Mouse (Mus musculus) cerebellum, adult 8-10 months (tissue): ENCODE results near the gene Clstn3.
"Not testable (repeated sequence)": the region's sequence is repeated elsewhere in the genome, so short reads cannot be mapped to it uniquely, and the experiment has no call there.

Source experiments
- DNase-seq: peaks from one replicate; pipeline ENCODE4 v3.0.0; 2022

The Clstn3 gene

DNA sequence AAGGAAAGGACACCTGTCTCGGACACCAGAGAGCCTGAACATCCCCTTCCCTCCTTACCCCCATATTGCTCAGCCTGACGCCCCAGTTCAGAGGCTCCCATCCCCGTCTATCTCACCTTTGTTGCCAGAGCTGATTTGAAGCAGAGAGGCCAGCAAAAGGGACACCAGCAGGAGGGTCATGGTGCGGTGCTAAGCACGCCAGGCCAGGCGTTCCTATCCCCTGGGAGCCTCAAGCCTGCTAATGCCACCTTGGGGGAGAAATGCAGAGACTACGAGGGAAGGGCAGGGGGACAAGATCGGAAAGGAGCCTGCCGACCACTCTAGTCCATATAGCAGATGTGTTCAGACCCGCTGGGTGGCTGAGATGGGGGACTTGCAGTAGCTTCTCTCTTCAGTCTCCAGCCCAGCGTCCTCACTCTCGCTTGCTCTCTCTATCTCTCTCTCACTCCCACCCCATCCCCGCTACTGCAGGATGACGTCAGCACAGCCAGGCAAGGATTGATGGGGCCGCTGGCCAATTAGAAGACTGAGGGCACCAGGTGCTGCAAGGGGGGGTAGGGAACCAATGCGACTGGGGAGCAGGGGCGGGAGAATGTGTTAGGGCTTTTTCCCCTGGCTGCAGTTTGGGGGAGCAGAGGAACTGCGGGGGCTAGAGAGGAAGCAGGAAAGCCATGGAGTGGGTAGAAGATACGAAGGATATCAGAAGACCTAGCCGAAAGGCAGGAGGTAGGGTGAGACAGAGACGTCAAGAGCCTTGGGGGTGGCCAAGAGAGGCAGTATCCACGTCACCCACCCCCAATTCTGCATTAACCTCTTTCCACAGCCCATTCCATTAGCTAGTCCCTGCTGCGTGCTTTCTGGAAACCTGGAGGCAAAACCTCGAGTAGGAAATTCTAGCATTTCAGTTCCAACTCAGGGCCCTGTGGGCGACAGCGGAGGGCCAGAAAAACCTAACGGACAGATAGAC lies at the start of gene Clstn3:
Clstn3 (minus strand) TSS at position 490 of the 967 bp plus-strand sequence.
- peak; percentile 96 for DNase-seq

DNA sequence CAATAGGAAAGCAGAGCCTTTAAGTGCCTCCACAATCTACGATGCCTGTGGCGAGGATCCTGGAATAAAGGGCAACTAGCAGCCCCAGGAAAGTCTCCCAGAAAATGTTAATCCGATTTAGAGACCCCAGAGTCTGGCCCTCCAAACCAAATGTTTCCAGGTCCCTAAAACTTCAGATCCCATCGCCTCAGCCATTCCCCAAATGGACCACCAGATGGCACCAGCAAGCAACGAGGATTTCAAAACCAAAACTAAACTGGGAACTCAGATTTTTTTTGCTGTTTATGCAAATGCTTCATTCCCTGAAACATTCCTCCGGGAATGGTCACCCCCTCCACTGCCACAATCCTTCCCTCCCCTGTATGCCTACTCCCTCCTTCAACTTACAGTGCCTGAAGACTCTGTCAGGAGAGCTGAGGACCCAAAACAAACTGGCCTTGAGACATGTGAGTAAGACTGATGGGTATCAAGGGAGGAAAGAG lies 47.8 kb upstream of the Clstn3 start, which contains the start of gene C1ra:
C1ra (plus strand) TSS at position 51 of the 482 bp plus-strand sequence.
- peak; percentile 60 for DNase-seq

DNA sequence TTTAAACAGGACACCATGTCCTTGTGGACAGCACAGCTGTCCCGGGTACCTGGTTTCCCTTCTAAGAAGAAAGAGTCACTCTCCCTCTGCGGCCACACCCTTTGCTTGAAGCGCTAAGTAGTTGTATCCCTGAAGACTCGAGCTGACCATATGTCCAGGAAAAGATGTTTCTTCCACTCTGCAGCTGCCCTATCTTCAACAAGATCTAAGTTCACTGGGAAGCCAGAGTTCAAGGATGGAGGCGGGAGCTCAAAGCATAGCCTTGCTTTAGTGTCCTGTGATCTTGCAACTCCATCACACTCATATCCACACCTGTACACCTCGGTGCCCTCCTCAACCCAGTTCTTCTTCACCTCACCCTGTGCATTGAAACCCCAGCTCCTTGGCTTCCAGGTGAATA lies 47.3 kb upstream of the Clstn3 start:
- DNase-seq = no peak

DNA sequence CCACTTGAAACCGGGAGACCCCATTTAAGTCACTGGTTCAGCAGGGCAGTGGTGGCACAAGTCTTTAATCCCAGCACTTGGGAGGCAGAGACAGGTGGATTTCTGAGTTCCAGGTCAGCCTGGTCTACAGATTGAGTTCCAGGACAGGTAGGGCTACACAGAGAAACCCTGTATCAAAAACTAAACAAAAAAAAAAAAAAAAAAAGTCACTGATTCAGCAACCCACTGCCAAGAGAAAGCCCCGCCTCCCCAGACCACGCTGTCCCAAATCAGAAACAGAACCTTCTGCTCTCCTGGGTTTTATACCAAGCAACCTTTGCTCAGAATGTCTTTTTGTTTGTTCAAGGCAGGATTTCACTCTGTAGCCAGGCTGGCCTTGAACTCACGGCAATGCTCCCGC lies 44.6 kb upstream of the Clstn3 start:
- not testable (repeated sequence) for DNase-seq

DNA sequence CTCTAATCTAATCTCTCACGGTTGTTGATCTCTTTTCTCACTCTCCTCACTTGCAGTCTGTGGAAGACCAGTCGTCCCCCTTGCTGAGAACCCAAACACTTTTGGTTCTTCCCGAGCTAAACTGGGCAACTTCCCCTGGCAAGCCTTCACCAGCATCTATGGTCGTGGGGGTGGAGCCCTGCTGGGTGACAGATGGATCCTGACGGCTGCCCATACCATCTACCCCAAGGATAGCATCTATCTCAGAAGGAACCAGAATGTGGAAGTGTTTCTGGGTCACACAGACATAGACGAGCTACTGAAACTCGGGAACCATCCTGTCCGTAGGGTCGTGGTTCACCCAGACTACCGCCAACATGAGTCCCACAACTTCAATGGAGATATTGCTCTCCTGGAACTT lies 43.7 kb upstream of the Clstn3 start:
- peak; percentile 68 for DNase-seq

DNA sequence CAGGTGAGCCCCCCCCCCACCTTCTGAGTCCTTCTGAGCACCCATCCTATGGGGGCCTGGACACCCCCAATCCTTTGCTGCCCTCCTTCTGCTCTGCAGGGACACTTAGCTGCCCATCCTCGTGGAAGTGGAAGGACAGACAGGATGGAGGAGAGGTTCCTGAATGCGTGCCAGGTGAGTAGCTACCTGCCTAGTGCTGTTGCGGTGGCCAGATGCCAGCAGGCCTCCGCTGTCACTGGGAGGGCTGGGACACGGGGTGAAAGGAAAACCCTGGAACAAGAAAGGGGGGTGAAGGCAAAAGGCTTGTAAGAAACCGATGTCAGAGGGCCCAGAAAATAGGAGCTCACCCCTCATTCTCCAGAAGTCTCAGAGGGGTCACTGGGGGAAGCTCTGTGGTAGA lies 42.4 kb upstream of the Clstn3 start:
- DNase-seq = no peak

DNA sequence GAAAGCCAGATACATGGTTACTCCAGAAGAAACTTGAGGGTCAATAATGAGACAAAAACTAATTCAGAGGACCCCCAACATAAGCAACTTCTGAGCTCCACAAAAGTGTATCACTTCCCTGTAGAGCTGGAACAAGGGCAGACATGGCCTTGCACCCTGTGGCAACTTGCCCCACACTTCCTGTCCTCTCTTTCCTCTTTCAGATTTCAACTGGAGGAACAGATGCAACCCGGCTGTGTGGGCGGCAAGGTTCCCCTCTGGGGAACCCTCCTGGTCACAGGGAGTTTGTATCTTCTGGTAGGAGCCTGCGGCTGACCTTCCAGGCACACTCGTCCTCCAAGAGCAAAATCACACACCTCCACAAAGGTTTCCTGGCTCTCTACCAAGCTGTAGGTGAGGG lies 40.4 kb upstream of the Clstn3 start:
- DNase-seq = no peak

DNA sequence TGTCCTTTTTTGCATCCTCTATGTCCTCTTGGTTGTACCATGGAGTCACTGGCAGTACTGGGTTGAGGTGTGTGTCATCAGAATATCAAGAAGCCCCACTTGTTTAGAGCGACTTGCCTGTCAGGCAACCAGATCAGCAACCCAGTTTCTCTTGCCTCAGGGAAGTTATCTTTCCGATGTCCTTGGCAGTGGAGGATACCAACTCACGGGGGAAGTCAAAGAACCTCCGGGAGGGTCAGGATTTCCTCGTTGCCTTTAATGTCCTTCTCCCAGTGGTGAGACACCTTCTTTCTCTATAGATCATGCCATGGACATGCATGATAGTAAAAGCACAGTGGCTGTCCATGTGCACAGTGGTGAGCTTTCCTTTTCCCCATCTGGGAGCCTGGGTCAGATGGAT lies 37.4 kb upstream of the Clstn3 start:
- DNase-seq = no peak

DNA sequence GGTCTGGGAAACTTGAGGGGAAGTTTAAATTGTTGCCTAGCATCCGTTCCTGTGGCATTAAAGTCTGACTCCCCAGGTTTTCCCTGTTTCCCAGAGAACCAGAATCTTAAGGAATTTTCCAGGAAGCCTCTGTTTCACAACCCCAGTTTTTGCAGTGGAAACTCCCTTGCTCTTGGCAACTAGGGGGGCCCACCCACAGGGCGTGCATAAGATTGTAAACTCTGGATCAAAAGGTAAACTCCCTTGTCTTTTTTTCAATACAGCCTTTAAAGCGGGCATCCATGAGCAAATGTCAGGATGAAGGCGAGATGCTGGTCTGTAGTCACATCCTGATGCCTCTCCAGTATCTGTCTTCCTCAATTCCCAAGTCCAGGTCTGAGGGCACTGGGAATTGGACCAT lies 36.9 kb upstream of the Clstn3 start:
- DNase-seq = no peak

DNA sequence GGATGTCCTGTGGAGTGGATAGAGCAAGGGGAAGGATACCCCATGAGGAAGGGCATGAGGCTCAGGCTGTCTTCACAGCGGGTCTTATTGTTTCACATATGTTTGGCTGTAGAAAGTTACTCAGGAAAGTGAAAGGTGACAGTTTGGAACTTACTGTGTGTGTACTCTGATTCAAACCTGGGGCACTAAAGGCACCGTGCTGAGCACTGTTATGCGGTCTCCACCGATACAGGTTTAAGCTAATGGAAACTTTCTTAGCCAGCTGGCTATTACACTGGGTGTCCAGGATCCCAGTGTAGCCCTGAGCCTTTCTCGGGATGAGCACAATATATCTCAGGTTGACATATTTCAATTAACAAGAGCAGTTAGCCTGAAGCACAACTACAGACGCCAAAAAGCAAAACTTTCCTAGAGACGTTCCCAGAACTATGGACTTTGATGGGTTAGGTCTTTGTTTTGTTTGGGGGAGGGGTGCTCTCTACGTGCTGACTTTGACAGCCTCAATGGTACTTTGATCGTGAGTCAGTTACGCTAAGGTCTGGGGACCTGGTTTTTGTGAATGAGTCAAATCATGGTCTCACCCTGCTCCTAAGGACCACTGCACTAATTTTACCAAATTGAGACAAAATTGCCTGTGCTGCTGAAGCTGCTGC lies 35.4 kb upstream of the Clstn3 start:
- no peak for DNase-seq

DNA sequence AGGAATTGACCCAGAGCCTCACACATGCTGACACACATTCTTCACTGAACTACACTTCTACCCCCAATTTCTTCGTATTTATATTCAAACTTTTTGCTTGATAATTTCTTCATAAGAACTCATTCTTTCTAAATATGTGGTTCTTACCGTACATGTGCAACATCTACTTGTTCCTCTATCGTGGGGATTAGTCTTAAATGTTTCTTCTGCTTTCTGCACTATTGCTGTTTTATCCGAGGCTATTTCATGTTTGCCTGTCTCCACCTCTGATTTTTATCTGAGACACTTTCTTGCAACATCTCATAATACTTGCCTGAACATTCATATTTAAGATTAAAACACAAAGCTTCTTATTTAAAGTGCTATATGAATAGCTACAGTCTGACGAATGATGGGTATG lies 31.5 kb upstream of the Clstn3 start:
- DNase-seq = no peak

DNA sequence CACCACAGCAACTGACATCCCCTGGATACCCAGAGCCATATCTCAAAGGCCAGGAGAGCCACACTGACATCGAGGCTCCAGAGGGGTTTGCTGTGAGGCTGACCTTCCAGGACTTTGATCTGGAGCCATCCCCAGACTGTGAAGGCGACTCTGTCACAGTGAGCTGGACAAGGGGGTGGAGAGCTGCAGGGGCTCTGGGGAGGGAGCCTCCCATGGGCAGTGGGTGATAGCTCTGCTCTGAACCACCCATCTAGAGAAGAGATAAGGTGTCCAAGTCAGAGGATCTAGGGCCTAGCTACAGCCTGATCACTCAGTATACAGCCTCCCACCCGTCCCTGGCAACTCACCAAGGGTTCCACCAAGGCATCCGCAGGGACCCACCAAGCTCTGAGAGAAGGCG lies 29.3 kb upstream of the Clstn3 start:
- DNase-seq = no peak

DNA sequence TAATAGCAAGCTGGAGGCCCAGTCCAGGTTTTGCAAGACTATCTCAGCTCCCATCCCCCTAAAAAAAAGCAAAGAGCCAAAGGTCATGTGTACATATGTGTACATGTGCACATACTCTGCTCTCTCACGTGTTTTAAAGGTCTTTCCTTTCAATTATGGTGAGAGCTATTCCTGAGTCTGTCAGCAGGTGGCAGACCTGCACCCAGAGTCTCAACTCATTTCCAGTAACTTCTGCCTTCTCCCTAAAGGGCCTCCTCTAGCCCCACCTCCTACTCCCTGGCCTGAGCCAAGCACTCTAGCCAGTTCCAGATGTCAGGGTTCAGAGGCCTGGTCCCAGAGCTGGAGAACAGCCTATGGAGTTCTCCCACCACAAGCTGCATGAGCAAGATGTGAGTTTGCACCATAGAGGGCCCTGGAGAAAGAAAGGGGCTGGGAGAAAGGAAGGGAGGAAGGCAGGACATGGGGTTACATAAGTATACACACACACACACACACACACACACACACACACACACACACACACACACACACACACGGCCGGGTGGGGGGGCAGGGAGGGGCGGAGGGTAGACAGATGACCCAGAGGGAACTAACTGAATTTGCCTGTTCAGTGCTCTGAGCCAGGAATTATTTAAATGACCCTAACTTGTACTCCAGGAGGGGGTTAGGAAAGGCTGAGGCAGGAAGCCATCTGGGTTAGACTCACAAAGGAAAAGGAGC lies 28.4 kb upstream of the Clstn3 start, which contains the start of gene C1rl:
C1rl (plus strand) TSS at position 272 of the 720 bp plus-strand sequence.
- DNase-seq = peak; percentile 71

DNA sequence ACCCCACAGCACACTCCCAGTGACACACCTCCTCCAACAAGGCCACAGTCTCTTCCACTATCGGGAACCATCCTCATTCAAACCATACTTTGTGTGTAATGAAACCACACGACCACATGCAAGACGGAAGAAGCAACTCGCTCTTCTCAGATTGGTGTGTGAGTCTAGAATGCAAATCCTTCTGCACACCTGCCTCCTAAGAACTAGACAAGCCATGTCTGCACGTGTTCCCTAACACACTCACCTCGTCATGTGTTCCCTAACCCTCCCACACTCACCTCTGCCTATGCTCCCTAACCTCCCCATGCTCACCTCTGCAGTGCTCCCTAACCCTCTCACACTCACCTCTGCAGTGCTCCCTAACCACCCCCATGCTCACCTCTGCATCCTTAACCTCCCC lies 26.8 kb upstream of the Clstn3 start:
- no peak for DNase-seq

DNA sequence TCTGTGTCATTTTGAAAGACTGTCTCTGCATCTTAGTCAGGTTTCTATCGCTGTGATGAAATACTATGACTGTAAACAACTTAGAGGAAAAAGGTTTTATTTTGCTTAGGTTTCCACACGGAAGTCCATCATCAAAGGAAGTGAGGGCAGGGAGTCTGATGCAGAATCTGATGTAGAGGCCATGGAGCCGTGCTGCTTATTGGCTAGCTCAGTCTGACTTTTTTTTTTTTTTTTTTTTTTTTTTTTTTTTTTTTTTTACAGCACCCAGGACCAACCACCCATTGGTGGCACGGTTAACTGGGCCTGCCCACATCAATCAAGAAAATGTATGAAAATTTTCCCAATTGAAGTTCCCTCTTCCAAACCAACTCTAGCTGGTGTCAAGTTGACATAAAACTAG lies 24.4 kb upstream of the Clstn3 start:
- DNase-seq = no peak

DNA sequence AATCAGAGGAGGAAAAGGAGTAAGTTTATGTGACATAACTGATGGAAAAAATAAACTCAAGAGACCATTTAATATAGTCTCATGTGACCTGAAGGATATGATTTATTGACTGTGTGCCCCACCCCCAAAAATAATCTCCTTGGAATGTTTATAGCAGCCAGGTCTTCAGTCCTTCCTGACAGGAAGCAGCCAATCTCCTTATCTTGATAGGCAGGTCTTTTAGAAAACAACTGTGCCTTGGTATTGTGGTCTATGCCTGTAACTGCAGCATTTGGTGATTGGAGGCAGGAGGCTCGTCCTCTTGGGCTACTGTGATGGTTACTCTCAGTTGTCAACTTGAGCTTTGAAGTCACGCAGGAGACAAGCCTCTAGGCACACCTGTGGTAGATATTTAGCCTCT lies 22.9 kb upstream of the Clstn3 start:
- no peak for DNase-seq

DNA sequence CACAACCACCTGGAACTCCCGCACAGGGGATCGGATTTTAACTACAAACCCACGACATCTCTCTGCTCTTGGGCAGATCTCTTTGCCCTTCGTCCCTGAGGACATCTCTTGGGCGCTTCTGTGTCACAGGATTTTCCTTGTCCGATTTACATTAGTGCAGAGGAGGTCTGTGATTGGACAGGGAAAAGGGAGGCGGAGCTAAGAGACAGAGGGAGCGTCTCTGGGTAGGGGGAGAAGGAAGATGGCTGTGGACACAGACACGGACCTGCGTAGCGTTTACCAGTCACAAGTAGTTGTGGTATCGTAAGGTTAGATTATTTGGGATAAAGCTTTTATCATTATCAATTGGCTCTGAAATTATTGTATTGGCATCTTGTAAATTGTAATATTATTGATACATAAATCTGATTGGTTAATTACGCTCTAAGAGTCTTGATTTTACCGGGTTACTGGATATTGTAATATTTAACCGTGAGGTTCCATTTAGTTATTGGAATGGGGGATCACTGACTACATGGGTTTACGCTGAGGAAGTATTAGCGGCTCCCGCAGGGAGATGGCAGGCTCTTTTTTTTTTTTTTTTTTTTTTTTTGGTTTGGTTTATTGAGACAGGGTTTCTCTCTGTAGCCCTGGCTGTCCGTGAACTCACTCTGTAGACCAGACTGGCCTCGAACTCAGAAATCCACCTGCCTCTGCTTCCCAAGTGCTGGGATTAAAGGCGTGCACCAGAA lies 21.0 kb upstream of the Clstn3 start:
- no peak for DNase-seq

DNA sequence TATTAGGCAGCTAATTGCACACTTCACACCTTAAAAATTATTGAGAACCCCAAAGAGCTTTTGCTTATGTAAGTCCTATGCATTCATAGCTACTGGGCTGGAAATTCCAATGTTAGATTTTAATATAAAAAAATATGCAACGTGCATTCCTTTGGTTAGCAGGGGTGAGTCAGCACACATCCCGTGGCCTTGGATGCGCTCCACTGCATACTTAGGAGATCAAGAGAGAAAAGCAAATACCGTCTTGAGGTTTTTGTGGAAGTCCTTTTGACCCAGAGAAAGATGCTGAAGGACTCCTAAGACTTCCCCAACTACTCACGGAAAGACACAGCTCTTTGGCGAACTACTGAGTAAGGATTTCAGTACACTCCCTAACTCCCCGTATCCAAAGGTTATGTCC lies 20.3 kb upstream of the Clstn3 start:
- no peak for DNase-seq

DNA sequence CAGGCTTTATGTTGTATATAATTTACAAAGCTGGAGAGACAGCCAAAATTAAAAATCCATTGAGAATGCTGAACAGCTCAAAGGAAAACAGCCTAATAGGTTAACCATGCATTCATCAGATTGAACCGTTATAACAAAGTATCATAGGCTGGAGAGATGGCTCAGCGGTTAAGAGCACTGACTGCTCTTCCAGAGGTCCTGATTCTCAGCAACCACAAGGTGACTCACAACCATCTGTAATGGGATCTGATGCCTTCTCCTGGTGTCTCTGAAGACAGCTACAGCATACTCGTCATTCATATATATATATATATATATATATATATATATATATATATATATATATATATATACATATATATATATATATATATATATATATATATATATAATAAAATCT lies 19.2 kb upstream of the Clstn3 start:
- DNase-seq = not testable (repeated sequence)

DNA sequence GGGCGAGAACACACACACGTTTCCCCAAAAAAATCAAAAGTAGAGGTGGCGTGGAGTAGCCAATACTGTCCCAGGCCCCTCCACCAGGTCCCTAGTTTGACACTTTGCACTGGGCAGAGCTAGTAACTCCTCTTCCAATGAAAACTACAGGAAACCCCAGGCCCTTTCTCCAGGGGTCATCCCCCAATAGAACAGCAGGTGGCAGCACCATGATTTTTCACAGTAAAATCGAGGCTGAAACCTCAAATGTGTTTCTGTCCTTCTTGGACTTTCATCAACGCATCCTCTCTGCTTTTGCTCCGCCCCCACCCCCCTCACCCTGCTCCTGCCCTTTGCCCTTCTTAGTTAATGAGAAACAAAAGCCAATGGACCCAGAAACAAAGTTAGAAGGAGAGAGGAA lies 17.0 kb upstream of the Clstn3 start:
- DNase-seq = no peak

DNA sequence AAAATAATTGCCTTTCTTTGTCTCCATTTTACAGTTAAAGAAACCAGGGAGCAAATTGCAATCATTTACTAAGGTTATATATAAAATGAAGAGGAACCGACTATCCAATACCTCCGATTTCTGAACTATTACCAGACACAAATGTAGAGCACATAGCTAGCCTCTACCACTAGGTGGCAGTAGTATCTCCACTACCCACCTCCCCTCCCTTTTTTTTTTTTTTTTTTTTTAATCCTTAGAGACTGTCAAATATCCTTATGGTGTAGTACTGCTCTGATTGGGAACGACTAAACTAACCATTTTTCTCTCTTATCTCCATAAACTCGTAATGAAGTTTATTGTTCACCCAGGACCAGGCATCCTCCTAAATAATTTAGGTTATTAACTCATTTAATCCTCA lies 15.7 kb upstream of the Clstn3 start:
- no peak for DNase-seq

DNA sequence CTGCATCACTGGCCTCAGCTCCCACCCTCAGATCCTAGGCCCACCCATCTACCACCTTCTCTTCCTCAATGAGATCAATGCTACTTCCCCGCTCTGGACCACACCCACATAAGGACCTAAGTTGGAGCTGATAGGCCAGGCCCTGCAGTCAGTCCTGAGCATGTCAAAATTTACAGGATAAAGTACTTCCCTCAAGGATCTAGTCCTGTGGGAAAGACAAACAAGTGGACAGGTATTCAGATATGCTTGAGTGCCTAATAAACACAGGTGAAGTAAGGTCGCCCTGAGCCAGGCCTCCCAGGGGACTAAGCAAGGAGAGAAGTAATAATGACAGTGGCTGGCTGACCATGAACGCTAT lies 15.0 kb upstream of the Clstn3 start:
- DNase-seq = no peak
